Mouse (Mus musculus): ENCODE results near the gene Pigq.

Gene Pigq

DNA sequence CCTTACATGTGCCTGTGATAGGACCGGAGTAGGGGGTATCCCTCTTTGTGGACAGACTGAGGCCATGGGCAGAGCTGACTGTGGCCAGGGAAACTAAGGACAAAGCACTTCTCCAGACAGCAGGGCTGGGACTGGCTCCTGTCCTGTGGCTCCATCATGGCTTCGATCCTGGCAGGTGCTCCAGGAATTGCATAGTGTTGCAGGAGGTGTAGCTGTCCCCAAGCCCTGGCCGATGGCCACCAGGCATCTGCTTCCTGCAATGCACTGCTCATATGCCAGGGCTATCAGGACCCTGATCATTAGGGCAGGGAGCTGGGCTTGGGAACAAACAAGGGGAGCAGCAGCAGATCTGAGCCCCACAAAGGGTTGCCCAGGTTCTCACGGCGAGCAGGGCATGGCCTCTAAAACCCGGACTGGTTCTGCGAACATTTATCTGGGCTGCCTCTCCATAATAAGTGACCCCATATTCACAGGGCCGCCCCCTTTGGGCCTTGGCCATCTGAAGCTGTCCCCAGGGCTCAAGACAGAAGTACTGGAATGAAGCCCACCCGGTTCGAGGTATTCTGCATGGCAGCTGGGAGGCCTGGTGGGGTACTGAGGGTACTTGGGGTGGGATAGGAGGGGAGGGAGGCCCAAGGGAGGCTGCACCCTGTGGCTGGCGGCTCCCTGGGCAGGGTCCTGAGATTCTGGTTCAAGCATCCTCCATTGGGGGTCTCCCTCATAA is 14.2 kb upstream of the Pigq start:
- DNase-seq (ENCODE audit: low spot score) = no peak

- DNase-seq (ENCODE audit: low spot score) = no peak
Measured at GRCm38 (mm10) chr17:25957586-25958051, 12.9 kb upstream of the Pigq start.

DNA sequence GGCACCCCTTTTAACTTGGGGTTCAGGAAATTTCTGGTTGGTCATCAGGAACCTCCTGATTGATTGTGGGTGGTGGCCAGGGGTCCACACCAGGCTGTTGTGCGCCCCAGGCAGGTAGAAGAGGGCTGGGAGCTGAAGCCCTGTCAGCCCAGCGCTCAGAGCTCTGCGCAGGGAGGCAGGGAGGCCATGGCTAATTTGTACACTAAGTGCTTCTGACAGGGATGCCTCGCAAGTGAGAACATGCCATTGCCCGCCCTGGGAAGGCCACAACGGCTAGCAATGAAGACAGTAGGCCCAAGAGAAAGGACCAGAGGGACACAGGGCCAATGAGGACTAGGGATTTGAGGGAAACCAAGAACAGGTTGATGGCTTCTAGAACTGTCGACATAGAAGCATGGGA is 11.9 kb upstream of the Pigq start:
- no peak for DNase-seq (ENCODE audit: low spot score)

- no peak for DNase-seq (ENCODE audit: low spot score)
Measured at GRCm38 (mm10) chr17:25956201-25956600, 11.5 kb upstream of the Pigq start.

GRCm38 (mm10) chr17:25955736-25956135 is 11.0 kb upstream of the Pigq start:
- no peak for DNase-seq (ENCODE audit: low spot score)

GRCm38 (mm10) chr17:25954671-25955070 is 9.9 kb upstream of the Pigq start:
- no peak for DNase-seq (ENCODE audit: low spot score)

- no peak for DNase-seq (ENCODE audit: low spot score)
Measured at GRCm38 (mm10) chr17:25953161-25953560, 8.4 kb upstream of the Pigq start.

DNA sequence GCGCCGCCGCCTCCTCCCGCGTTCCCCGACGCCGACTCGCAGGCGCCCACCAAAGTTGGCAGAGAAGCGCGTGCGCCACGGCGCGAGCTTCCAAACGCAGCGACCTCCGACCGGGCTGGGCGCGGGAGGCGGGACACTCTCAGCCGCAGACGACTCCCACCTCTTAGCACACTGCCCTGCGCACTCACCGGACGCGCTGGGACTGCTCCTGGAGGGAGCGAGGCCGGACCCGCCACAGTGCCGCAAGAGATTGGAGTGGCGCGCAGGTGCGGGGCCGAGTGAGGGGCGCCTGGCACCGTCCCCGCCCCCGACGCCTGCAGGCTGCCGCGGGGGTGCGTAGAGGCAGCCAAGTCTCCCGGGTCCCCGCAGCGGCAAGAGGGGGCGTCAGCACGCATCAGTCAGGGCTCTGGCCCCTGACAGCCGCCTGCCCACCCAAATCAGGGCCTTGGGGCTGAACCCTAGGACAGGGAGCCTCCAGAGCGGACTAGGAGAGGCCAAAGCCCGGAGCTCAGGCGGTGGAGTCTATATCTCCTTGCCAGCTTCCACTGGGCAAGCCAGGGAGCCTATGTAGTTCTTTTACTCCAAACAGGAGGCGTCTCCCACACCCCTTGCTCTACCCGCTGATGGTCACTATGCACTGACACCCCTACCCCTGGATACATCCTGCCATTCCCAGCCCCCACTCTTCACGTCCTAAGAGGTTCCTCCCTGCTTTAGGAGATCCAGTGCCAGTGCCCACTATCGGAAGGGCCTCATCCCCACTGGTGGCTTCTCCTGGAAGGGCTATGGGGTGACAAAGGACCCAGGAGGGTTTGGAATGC is 7.3 kb upstream of the Pigq start, which contains the start of gene A930017K11Rik:
Gene A930017K11Rik (minus strand): TSS at position 763 of the 821 bp plus-strand sequence.
- peak; percentile 18 for DNase-seq (ENCODE audit: low spot score)

- DNase-seq (ENCODE audit: low spot score) = no peak
Measured at GRCm38 (mm10) chr17:25951225-25951802, 6.6 kb upstream of the Pigq start.

DNA sequence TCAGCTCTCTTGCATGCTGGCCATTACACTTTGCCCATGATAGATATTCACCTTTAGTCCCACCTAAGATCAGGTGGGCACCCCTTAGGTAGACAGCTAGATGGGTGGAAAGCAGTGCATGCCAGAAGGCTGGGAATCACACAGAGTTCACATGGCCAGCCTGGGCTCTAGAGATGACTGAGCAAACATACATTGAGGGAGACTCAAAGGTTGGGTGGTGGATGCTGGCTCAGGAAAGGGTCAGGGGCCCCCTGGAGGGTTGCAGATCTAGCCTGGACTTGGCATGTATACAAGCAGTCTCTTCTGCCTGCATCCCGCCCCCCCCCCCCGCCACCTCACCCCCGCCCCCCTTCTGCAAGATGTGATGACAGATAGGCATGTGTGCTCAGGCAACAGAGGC is 6.0 kb upstream of the Pigq start:
- DNase-seq (ENCODE audit: low spot score) = no peak

DNA sequence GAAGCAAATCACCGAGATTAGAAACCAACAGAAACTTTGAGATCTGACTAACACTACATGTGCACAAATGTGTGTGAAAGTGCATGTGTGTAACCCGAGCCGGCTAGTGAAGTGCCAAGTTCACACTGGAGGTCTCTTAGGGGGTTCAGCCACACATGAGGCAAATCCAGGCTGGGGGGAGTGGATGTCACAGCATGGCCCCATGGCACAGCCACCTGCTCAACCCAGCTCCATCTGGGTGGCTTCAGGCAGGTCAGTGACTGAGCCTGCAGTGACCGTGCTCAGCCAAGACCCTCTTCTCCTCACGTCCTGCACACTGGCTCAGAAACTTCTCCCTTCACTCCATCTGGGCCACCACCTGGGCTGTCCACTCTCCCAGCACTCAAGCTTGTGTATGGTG is 5.2 kb upstream of the Pigq start:
- DNase-seq (ENCODE audit: low spot score) = no peak

DNA sequence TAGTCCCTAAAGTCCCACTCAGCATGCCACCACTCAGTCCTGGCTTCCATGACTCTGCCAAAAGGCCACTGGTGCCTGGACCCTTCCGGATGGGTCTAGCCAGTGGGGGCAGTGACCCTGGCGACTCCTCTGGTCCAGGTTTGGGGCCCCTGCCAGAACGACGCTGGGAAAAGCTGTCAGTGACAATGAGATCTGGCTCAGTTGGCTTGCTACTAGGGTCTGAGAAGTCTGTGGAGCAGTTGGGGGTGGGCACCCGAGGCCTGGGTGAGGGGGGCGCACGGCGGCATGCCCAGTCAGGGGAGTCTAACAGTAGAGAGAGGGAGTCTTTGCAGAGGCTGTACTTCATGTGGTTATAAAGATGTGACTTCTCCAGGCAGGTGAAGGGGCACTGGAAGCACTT is 3.3 kb upstream of the Pigq start:
- no peak for DNase-seq (ENCODE audit: low spot score)

DNA sequence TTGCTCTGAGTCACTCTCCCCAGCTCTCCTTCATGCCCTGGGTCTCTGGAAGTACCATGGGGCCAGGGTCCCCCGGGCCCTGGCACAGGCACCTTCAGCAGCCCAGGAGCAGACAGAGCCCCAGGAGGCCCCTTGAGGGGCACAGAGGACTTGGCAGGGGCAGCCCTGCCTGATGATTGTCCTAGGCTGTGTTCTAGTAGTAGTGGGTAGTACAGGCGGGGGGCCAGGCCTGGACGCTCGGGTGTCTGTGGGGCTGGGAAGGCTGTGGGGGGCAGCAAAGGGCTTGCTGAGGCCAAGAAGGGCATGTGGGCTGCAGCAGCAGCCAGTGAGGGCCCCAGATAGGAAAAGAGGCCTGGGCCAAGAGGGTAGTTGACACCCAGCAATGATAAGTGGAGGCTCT is 2.8 kb upstream of the Pigq start:
- DNase-seq (ENCODE audit: low spot score) = no peak

DNA sequence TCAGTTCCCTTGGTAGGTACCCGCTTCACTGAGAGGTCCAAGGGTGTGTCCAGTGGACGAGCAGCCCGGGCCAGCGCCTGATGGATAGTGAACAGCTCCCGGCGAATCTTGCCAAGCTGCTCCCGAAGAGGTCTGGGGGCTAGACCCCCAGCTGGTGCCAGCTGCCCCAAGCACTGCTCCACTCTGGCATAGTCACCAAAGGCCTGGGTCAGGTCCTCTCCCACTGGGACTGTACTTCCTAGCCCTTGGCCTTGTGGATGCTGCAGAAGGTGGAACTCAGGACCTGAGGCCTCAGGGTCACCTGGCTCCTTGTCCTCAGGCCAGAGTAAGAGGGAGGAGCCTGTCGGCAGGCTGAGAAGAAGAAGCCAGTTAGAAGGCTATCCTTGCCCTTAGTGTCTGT is 2.2 kb upstream of the Pigq start:
- DNase-seq (ENCODE audit: low spot score) = no peak

GRCm38 (mm10) chr17:25946349-25946748 is 1.6 kb upstream of the Pigq start:
- DNase-seq (ENCODE audit: low spot score) = no peak

- DNase-seq (ENCODE audit: low spot score) = peak; percentile 59
Measured at GRCm38 (mm10) chr17:25945517-25946155, 900 bp upstream of the Pigq start.

DNA sequence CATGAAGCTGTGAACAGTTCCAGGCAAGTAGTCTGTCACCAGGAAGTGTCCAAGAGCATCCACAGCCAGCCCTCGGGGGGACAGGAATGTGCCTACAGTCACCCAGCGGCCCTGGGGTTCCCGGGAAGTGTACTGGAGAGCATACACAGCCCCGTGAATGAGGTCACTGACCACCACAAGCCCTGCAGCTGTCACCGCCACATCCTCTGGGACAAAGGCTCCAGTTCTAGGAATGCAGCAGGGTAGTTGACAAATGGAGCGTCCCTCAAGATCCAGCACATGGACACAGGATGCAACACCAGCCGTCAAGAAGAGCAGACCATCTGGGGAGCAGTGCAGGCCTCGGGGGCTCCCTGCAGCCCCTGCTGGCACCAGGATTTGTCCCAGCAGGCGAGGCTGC is 967 bp downstream of the Pigq start:
- no peak for DNase-seq (ENCODE audit: low spot score)

GRCm38 (mm10) chr17:25943221-25943620 is 1.5 kb downstream of the Pigq start:
- no peak for DNase-seq (ENCODE audit: low spot score)

DNA sequence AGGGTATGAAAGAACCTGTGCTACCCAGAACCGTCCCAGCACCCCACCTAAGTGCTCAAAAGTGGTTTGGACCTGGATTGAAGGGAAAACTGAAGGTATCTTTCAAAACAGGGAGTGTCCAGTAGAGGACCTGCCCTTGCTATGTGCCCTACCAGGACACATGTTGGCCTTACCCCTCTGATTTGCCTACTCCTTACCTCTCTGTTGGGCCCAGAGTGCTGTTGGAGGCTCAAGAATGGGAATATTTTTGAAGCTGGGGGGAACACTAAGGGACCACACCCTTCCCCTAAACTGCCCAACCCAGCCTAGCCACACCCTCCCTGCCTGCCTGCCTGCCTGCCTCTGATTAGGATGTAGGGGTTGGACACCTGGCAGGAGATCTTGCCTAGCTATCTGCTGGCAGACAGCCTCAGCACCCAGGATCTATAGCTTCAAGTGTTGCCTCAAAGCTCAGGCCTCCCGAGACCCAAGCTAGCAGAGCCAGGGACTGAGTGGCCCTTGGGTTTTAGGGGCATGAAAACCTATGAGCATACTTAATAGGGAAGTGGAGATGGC is 2.1 kb downstream of the Pigq start:
- DNase-seq (ENCODE audit: low spot score) = no peak

DNA sequence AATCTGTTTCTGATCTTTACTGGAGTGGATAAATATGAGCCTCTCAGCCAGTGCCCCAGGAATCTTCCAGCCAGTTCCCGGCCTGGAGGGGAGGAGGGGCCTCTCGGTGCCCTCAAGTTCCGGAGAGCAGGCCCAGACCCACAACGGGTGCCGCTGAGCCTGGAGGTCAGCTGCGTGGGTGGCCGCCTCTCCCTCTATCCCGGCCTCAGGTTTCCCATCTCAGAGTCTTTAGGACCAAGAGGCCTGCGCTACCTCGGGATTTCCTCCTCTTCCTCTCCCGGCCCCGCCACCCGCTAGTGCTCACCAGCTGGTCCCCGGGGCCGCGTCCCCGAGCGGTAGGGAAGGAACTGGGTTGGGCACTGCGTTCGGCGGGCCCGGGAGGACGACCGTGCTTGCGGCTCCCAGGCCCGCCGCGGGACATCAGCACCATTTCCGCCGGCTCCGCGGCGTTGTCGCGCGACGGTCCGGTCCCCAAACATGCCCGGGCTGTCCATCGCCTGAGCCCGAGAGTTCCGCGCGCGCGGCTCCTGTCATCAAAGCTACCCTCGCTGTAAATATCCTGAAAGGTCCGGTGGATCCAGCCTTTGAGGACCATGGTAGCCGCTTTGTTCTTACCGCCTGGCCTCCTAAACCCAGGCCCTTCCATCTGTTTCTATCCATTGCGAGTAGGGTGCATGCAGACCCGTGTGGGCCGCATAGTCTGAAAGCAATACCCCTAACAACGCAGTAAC is 3.1 kb downstream of the Pigq start:
- DNase-seq (ENCODE audit: low spot score) = peak; percentile 81

DNA sequence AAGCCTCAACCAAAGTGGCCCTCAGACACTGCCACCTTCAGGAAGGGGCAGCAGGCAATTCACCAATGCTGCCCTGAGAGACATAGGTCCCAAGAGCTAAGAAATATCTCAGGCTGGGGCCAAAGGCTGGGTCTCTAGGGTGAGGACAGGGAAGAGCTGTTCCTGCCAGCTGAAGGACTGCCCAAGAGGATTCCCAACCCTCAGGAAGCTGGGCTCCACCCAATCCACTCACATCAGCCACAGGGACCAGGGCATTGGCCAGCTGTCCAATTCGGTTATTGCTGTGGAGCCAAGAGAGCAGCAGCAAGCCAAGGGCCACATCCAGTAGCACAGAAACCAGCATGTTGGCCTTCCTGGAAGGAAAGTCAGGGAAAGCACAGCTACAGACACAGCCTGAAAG is 10.2 kb downstream of the Pigq start:
- DNase-seq (ENCODE audit: low spot score) = no peak

Data from ovary, postnatal 36 days (tissue).